Mouse (Mus musculus) liver, adult 2 months (tissue): ENCODE data around the gene Adgrd1.

Experiments
- CTCF ChIP-seq: fragments of 200-500 bp; IDR thresholded peaks from 2 replicates; pipeline ENCODE4 v1.5.1; 2011; ENCODE audit warnings: low read depth, low read length, control low read depth
- POLR2A ChIP-seq: fragments of 200-500 bp; IDR thresholded peaks from 2 replicates; pipeline ENCODE4 v1.6.1; 2011; ENCODE audit warnings: low read length, control low read depth; ENCODE audit not compliant: insufficient read depth; ENCODE audit errors: extremely low read depth

DNA sequence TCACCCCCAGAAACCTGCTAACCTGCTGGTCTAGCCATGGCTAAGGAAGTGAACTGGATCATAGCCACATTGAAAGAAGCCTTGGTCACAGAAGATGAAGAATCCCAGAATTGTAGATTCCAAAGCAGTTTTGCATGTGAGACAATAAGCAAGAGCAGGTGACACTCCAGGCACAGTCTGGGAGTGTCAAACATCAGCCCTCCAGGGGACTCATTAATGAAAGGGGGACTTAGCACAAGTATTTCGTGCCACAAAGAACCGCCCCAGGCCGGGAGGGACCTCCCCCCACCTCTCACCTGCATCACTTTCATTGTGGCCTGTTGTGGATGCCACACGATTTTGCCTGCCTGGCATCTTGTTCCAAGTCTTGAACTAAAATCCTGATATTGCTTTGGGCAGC lies 146.6 kb downstream of the Adgrd1 start:
- TF ChIP-seq POLR2A (no peak), CTCF (no peak)
